Mouse (Mus musculus): ENCODE results near the gene Fam207a. TPM values are rescaled to one million over a fixed set of nuclear protein-coding genes. Genes with fewer than 3 reads are reported as not detected.

Fam207a gene
- 30.9 and 32.0 TPM in 2 replicates for polyA plus RNA-seq (2015; fragmentation: Nextera tagmentation; extraction: Ambion mirVana)

- Histone ChIP-seq H3K36me3 (ENCODE audit: control insufficient read depth, insufficient read depth, low read length) (peaks cover 12% of the 10 kb centered on the region), H3K4me1 (replicated peaks; ENCODE audit: control insufficient read depth, insufficient read depth, low read length) (peaks cover 16% of the 10 kb centered on the region), H3K4me2 (ENCODE audit: low read depth, low read length) (peak within 1 kb of the TSS; percentile 71), H3K27me3 (ENCODE audit: control insufficient read depth, insufficient read depth, low read depth, low read length) (no peaks in the 10 kb centered on the region), H3K27ac (ENCODE audit: low read length) (peak within 1 kb of the TSS; percentile 85), H3K4me3 (ENCODE audit: low read length) (peak within 1 kb of the TSS; percentile 93), H3K9me3 (ENCODE audit: control insufficient read depth, low read length) (no peaks in the 10 kb centered on the region), H3K9ac (ENCODE audit: low read length) (peak within 1 kb of the TSS; percentile 90)
- peak; percentile 94 for ATAC-seq (ENCODE audit: low read depth)
- WGBS = 1% methylated on average over 53 of the region's 75 CpGs
These were observed at the start of gene Fam207a for GRCm38 (mm10) chr10:77515385-77516348. TSS of gene Fam207a (minus strand) at chr10:77515785.

- Histone ChIP-seq H3K27me3 (ENCODE audit: control insufficient read depth, insufficient read depth, low read depth, low read length) (no peaks in the 10 kb centered on the region), H3K27ac (ENCODE audit: low read length) (no peak overlapping the region), H3K9ac (ENCODE audit: low read length) (no peak overlapping the region), H3K9me3 (ENCODE audit: control insufficient read depth, low read length) (no peaks in the 10 kb centered on the region), H3K4me2 (ENCODE audit: low read depth, low read length) (no peak overlapping the region), H3K36me3 (ENCODE audit: control insufficient read depth, insufficient read depth, low read length) (no peaks in the 10 kb centered on the region), H3K4me3 (ENCODE audit: low read length) (no peak overlapping the region), H3K4me1 (replicated peaks; ENCODE audit: control insufficient read depth, insufficient read depth, low read length) (peaks cover 4% of the 10 kb centered on the region; the same call in 1 of the 2 replicates)
- no peak for ATAC-seq (ENCODE audit: low read depth)
- WGBS = 72% methylated on average over 8 of the region's 8 CpGs
These were observed 49.4 kb upstream of the Fam207a start for GRCm38 (mm10) chr10:77565005-77565404.

- 62% methylated on average over 2 of the region's 2 CpGs for WGBS
- no peak overlapping the region for H3K9ac ChIP-seq (ENCODE audit: low read length)
- H3K36me3 ChIP-seq (ENCODE audit: control insufficient read depth, insufficient read depth, low read length) = no peaks in the 10 kb centered on the region
- no peak for ATAC-seq (ENCODE audit: low read depth)
- H3K4me3 ChIP-seq (ENCODE audit: low read length) = no peak overlapping the region
- no peak overlapping the region for H3K4me2 ChIP-seq (ENCODE audit: low read depth, low read length)
- no peaks in the 10 kb centered on the region for H3K27me3 ChIP-seq (ENCODE audit: control insufficient read depth, insufficient read depth, low read depth, low read length)
- H3K27ac ChIP-seq (ENCODE audit: low read length) = no peak overlapping the region
- no peaks in the 10 kb centered on the region for H3K9me3 ChIP-seq (ENCODE audit: control insufficient read depth, low read length)
- H3K4me1 ChIP-seq (replicated peaks; ENCODE audit: control insufficient read depth, insufficient read depth, low read length) = no peaks in the 10 kb centered on the region
These were observed 45.9 kb upstream of the Fam207a start for GRCm38 (mm10) chr10:77561508-77561907.

GRCm38 (mm10) chr10:77560830-77561229 lies 45.2 kb upstream of the Fam207a start:
- Histone ChIP-seq H3K36me3 (ENCODE audit: control insufficient read depth, insufficient read depth, low read length) (no peaks in the 10 kb centered on the region), H3K9ac (ENCODE audit: low read length) (no peak overlapping the region), H3K27ac (ENCODE audit: low read length) (no peak overlapping the region), H3K4me2 (ENCODE audit: low read depth, low read length) (no peak overlapping the region), H3K9me3 (ENCODE audit: control insufficient read depth, low read length) (no peaks in the 10 kb centered on the region), H3K27me3 (ENCODE audit: control insufficient read depth, insufficient read depth, low read depth, low read length) (no peaks in the 10 kb centered on the region), H3K4me1 (replicated peaks; ENCODE audit: control insufficient read depth, insufficient read depth, low read length) (no peaks in the 10 kb centered on the region), H3K4me3 (ENCODE audit: low read length) (no peak overlapping the region)
- 0 out of 2 replicates have a peak, but pooled peaks have one; percentile 16 for ATAC-seq (ENCODE audit: low read depth)
- WGBS = 57% methylated on average over 9 of the region's 9 CpGs

GRCm38 (mm10) chr10:77560090-77560489 lies 44.5 kb upstream of the Fam207a start:
- H3K9me3 ChIP-seq (ENCODE audit: control insufficient read depth, low read length) = no peaks in the 10 kb centered on the region
- no peaks in the 10 kb centered on the region for H3K4me1 ChIP-seq (replicated peaks; ENCODE audit: control insufficient read depth, insufficient read depth, low read length)
- no peaks in the 10 kb centered on the region for H3K27me3 ChIP-seq (ENCODE audit: control insufficient read depth, insufficient read depth, low read depth, low read length)
- WGBS = 79% methylated on average over 11 of the region's 11 CpGs
- ATAC-seq (ENCODE audit: low read depth) = no peak
- H3K4me3 ChIP-seq (ENCODE audit: low read length) = no peak overlapping the region
- no peak overlapping the region for H3K4me2 ChIP-seq (ENCODE audit: low read depth, low read length)
- no peaks in the 10 kb centered on the region for H3K36me3 ChIP-seq (ENCODE audit: control insufficient read depth, insufficient read depth, low read length)
- no peak overlapping the region for H3K27ac ChIP-seq (ENCODE audit: low read length)
- no peak overlapping the region for H3K9ac ChIP-seq (ENCODE audit: low read length)

GRCm38 (mm10) chr10:77557641-77558040 lies 42.1 kb upstream of the Fam207a start:
- no peak for ATAC-seq (ENCODE audit: low read depth)
- Histone ChIP-seq H3K27ac (ENCODE audit: low read length) (no peak overlapping the region), H3K4me1 (replicated peaks; ENCODE audit: control insufficient read depth, insufficient read depth, low read length) (no peaks in the 10 kb centered on the region), H3K4me2 (ENCODE audit: low read depth, low read length) (no peak overlapping the region), H3K4me3 (ENCODE audit: low read length) (no peak overlapping the region), H3K36me3 (ENCODE audit: control insufficient read depth, insufficient read depth, low read length) (no peaks in the 10 kb centered on the region), H3K9me3 (ENCODE audit: control insufficient read depth, low read length) (no peaks in the 10 kb centered on the region), H3K27me3 (ENCODE audit: control insufficient read depth, insufficient read depth, low read depth, low read length) (no peaks in the 10 kb centered on the region), H3K9ac (ENCODE audit: low read length) (no peak overlapping the region)
- WGBS = 81% methylated on average over 4 of the region's 4 CpGs

GRCm38 (mm10) chr10:77556631-77557030 lies 41.0 kb upstream of the Fam207a start:
- Histone ChIP-seq H3K4me3 (ENCODE audit: low read length) (no peak overlapping the region), H3K9me3 (ENCODE audit: control insufficient read depth, low read length) (no peaks in the 10 kb centered on the region), H3K27ac (ENCODE audit: low read length) (no peak overlapping the region), H3K4me2 (ENCODE audit: low read depth, low read length) (no peak overlapping the region), H3K9ac (ENCODE audit: low read length) (no peak overlapping the region), H3K27me3 (ENCODE audit: control insufficient read depth, insufficient read depth, low read depth, low read length) (no peaks in the 10 kb centered on the region), H3K4me1 (replicated peaks; ENCODE audit: control insufficient read depth, insufficient read depth, low read length) (no peaks in the 10 kb centered on the region), H3K36me3 (ENCODE audit: control insufficient read depth, insufficient read depth, low read length) (no peaks in the 10 kb centered on the region)
- 83% methylated on average over 7 of the region's 7 CpGs for WGBS
- no peak for ATAC-seq (ENCODE audit: low read depth)

- Histone ChIP-seq H3K36me3 (ENCODE audit: control insufficient read depth, insufficient read depth, low read length) (no peaks in the 10 kb centered on the region), H3K27ac (ENCODE audit: low read length) (no peak overlapping the region), H3K4me1 (replicated peaks; ENCODE audit: control insufficient read depth, insufficient read depth, low read length) (no peaks in the 10 kb centered on the region), H3K9me3 (ENCODE audit: control insufficient read depth, low read length) (no peaks in the 10 kb centered on the region), H3K4me2 (ENCODE audit: low read depth, low read length) (no peak overlapping the region), H3K27me3 (ENCODE audit: control insufficient read depth, insufficient read depth, low read depth, low read length) (no peaks in the 10 kb centered on the region), H3K4me3 (ENCODE audit: low read length) (no peak overlapping the region), H3K9ac (ENCODE audit: low read length) (no peak overlapping the region)
- ATAC-seq (ENCODE audit: low read depth) = no peak
- WGBS = 74% methylated on average over 4 of the region's 4 CpGs
These were observed 39.3 kb upstream of the Fam207a start for GRCm38 (mm10) chr10:77554918-77555317.

- no peaks in the 10 kb centered on the region for H3K4me1 ChIP-seq (replicated peaks; ENCODE audit: control insufficient read depth, insufficient read depth, low read length)
- H3K9me3 ChIP-seq (ENCODE audit: control insufficient read depth, low read length) = no peaks in the 10 kb centered on the region
- no peaks in the 10 kb centered on the region for H3K27me3 ChIP-seq (ENCODE audit: control insufficient read depth, insufficient read depth, low read depth, low read length)
- H3K36me3 ChIP-seq (ENCODE audit: control insufficient read depth, insufficient read depth, low read length) = no peaks in the 10 kb centered on the region
- H3K4me2 ChIP-seq (ENCODE audit: low read depth, low read length) = no peak overlapping the region
- ATAC-seq (ENCODE audit: low read depth) = no peak
- H3K9ac ChIP-seq (ENCODE audit: low read length) = no peak overlapping the region
- no peak overlapping the region for H3K27ac ChIP-seq (ENCODE audit: low read length)
- WGBS = 66% methylated on average over 4 of the region's 4 CpGs
- H3K4me3 ChIP-seq (ENCODE audit: low read length) = no peak overlapping the region
These were observed 37.7 kb upstream of the Fam207a start for GRCm38 (mm10) chr10:77553285-77553684.

All from lung, embryonic 16.5 days (tissue).